Mouse (Mus musculus) midbrain, embryonic 14.5 days (tissue): Measurements from ENCODE around the gene Immp2l. TPM values are rescaled to one million over a fixed set of nuclear protein-coding genes. Genes with fewer than 3 reads are reported as not detected.

Experiments
- ATAC-seq: fragments of 200-750 bp; cut with Nextera tagmentation; 2 replicates; pipeline ENCODE4 v1.8.0; 2017; ENCODE audit warnings: moderate number of reproducible peaks, moderate library complexity; ENCODE audit not compliant: low FRiP score, low TSS enrichment
- DNase-seq: peaks from one replicate; pipeline ENCODE4 v3.0.0-alpha.2; 2015
- H3K27ac ChIP-seq: fragments of 300-500 bp; sonication (generic); replicated peaks from 2 replicates; pipeline ENCODE4 v1.5.1; 2014; ENCODE audit warnings: mild to moderate bottlenecking, low read depth, low read length, moderate library complexity
- H3K27me3 ChIP-seq: fragments of 300-500 bp; sonication (generic); 2 replicates; pipeline ENCODE4 v1.6.1; 2014; ENCODE audit warnings: low read length, control low read depth, mixed read lengths; ENCODE audit not compliant: control insufficient read depth, insufficient read depth
- H3K36me3 ChIP-seq: fragments of 300-500 bp; sonication (generic); 2 replicates; pipeline ENCODE4 v1.6.1; 2014; ENCODE audit warnings: low read length, control low read depth; ENCODE audit not compliant: control insufficient read depth, insufficient read depth
- H3K4me1 ChIP-seq: fragments of 300-500 bp; sonication (generic); 2 replicates; pipeline ENCODE4 v1.6.1; 2014; ENCODE audit warnings: mild to moderate bottlenecking, antibody characterized with exemption, low read length, control low read depth; ENCODE audit not compliant: control insufficient read depth, insufficient read depth
- H3K4me2 ChIP-seq: fragments of 300-500 bp; sonication (generic); 2 replicates; pipeline ENCODE4 v1.6.1; 2014; ENCODE audit warnings: mild to moderate bottlenecking, low read length, moderate library complexity
- H3K4me3 ChIP-seq: fragments of 300-500 bp; sonication (generic); replicated peaks from 2 replicates; pipeline ENCODE4 v1.5.1; 2014; ENCODE audit warnings: low read depth, low read length
- H3K9ac ChIP-seq: fragments of 300-500 bp; sonication (generic); replicated peaks from 2 replicates; pipeline ENCODE4 v1.6.1; 2014; ENCODE audit warnings: mild to moderate bottlenecking, low read length, moderate library complexity
- H3K9me3 ChIP-seq: fragments of 300-500 bp; sonication (generic); 2 replicates; pipeline ENCODE4 v1.6.1; 2016; ENCODE audit warnings: low read length, control low read depth, mixed read lengths; ENCODE audit not compliant: control insufficient read depth
- WGBS: fragments of 180-500 bp; shearing (Covaris S2); extraction: QIAGEN DNeasy Blood & Tissue Kit; methylation state at CpG from one replicate; pipeline ENCODE4 v1.1.7; 2014; 5-methylcytosine and 5-hydroxymethylcytosine counted together
- polyA plus RNA-seq: library from polyadenylated mRNA; unstranded; fragments of >200 nt; fragmentation: Nextera tagmentation; extraction: Ambion mirVana; gene quantifications from 2 replicates; pipeline ENCODE4 v1.2.1, GENCODE M21; 2014

Gene Immp2l
- polyA plus RNA-seq, 1 experiment from 2014 or later, result 5.5 TPM

DNA sequence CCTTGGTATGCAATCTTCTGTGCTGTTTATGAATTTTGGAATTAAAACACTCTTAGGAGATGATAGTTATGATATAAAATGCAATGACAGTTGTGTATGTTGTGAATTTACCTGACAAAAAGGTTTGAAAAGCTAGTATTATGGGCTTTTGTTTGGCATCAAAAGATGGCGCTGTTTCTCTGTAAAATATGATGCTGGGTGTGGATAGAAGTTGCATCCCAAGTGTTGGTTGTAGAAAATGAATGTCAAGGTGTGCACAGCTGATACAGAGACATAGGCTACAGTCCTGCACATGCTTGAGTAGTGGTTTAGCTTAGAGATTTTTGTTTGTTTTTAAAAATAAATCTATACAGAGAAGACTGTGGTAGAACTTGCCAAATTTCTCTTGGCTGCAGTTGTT lies 87.6 kb downstream of the Immp2l start:
- H3K27ac ChIP-seq, result no peak overlapping the region
- no peak for ATAC-seq
- no peak overlapping the region for H3K9ac ChIP-seq
- no peaks in the 10 kb centered on the region for H3K27me3 ChIP-seq
- no peaks in the 10 kb centered on the region for H3K36me3 ChIP-seq
- no peak overlapping the region for H3K4me3 ChIP-seq
- no peak overlapping the region for H3K4me2 ChIP-seq
- WGBS, result 40% methylated on average over 1 of the region's 1 CpGs
- no peaks in the 10 kb centered on the region for H3K9me3 ChIP-seq
- no peaks in the 10 kb centered on the region for H3K4me1 ChIP-seq
- peak; percentile 83 for DNase-seq

DNA sequence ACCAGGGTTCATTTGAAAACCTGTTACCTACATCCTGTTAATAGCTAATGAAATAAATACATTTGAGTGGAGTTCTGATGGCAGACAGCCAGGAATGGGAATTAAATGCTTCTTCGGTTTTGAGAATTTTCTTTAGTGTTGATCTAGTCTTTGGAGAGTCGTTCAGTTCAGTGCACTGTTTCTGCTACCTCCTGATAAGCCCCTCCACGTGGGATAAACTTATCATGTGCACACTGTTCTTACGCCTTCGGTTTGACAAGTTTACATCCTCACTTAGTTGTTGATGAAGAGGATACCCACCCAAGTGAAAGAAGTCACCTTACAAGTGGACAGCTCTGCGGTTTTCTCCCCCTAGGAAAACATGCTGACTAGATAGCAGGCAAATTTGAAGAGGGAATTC lies 88.2 kb downstream of the Immp2l start:
- Histone ChIP-seq H3K9me3 (no peaks in the 10 kb centered on the region), H3K4me1 (no peaks in the 10 kb centered on the region), H3K36me3 (no peaks in the 10 kb centered on the region), H3K27ac (no peak overlapping the region), H3K9ac (no peak overlapping the region), H3K4me2 (no peak overlapping the region), H3K4me3 (no peak overlapping the region), H3K27me3 (no peaks in the 10 kb centered on the region)
- ATAC-seq (no peak), DNase-seq (peak; percentile 43)
- WGBS, result 66% methylated on average over 6 of the region's 6 CpGs

DNA sequence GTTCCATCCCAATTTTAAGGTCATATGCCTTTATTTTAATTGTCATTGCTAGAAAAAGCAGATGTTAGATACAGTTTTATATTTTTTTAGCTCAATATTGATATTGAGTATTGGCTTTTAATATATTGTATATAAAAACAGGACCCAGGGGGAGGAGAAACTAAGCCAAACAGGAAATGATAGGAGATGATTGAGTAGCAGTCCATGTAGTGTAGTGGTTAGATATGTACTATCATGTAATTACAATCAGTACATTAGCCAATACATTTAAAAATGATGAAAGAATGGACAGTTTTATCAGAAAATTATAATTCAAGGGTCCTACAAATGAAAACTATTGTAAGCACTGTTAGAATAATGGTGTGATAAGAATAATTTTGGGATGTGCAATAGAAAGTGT lies 94.5 kb downstream of the Immp2l start:
- Histone ChIP-seq H3K27ac (no peak overlapping the region), H3K4me1 (no peaks in the 10 kb centered on the region), H3K9ac (no peak overlapping the region), H3K27me3 (no peaks in the 10 kb centered on the region), H3K36me3 (no peaks in the 10 kb centered on the region), H3K4me3 (no peak overlapping the region), H3K4me2 (no peak overlapping the region), H3K9me3 (no peaks in the 10 kb centered on the region)
- DNase-seq (no peak), ATAC-seq (no peak)

DNA sequence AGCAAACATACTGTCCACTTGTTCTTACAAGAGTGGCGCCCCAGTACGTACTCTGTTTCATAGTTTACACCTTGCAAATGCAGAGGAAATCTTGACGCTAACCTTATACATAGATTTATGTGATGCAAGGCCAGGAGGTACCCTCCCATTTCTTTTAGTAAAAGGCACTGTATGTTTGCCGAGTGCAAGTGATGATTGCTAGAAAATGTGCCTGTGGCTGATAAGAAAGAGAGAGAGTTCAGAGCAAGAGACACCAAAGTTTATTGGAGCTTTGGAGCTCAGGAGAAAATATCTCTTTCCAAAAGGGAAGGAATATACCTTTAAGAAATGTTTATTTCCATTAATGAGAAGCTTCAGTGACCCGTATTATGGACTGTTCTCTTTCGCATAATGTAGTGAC lies 95.8 kb downstream of the Immp2l start:
- Histone ChIP-seq H3K27me3 (no peaks in the 10 kb centered on the region), H3K9ac (no peak overlapping the region), H3K4me3 (no peak overlapping the region), H3K4me2 (no peak overlapping the region), H3K4me1 (no peaks in the 10 kb centered on the region), H3K27ac (no peak overlapping the region), H3K9me3 (no peaks in the 10 kb centered on the region), H3K36me3 (no peaks in the 10 kb centered on the region)
- no peak for DNase-seq
- no peak for ATAC-seq
- 76% methylated on average over 6 of the region's 6 CpGs for WGBS

DNA sequence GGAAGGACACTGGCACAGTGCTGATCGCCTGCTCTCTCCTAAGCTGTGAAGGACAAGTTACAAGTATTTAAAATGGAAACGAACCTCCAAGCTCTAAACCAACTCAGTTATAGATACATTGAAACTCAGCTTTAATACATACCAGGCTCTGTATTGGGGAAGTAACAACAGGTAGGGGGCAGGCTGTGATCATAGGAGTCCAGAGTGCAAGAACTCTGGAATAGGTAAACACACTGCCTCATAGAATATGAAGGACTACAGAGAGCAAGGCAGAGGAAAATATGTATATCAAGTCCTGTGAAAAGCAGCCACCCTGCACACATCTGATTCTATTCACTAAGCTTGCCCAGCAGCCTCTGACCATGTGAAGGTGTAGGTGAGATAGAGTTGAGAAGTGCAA lies 99.3 kb downstream of the Immp2l start:
- Histone ChIP-seq H3K4me3 (no peak overlapping the region), H3K27ac (no peak overlapping the region), H3K9ac (no peak overlapping the region), H3K9me3 (no peaks in the 10 kb centered on the region), H3K4me2 (no peak overlapping the region), H3K27me3 (no peaks in the 10 kb centered on the region), H3K4me1 (no peaks in the 10 kb centered on the region), H3K36me3 (no peaks in the 10 kb centered on the region)
- 86% methylated on average over 2 of the region's 2 CpGs for WGBS
- ATAC-seq (no peak), DNase-seq (peak; percentile 18)

DNA sequence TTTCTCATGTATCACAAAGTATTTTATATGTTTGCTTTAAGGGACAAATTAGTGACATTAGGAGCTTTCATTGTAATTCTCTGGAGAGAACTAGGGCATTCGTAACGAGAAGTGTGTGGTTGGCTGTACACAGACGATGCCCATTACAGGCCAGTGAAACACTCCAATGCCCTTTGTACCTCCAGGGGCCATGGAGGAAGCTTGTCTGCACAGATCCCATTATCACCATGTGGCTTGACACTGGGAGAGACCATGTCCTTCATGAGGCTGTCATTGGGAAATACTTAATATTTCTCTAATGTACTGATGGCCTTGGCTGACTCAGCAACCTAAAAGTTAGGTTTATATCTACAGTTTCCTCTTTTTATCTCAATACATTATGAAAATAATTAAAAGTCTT lies 111.0 kb downstream of the Immp2l start:
- Histone ChIP-seq H3K27ac (no peak overlapping the region), H3K4me1 (no peaks in the 10 kb centered on the region), H3K9ac (no peak overlapping the region), H3K4me3 (no peak overlapping the region), H3K27me3 (no peaks in the 10 kb centered on the region), H3K4me2 (no peak overlapping the region), H3K36me3 (no peaks in the 10 kb centered on the region), H3K9me3 (no peaks in the 10 kb centered on the region)
- no peak for ATAC-seq
- DNase-seq, result no peak
- WGBS, result 78% methylated on average over 3 of the region's 3 CpGs

DNA sequence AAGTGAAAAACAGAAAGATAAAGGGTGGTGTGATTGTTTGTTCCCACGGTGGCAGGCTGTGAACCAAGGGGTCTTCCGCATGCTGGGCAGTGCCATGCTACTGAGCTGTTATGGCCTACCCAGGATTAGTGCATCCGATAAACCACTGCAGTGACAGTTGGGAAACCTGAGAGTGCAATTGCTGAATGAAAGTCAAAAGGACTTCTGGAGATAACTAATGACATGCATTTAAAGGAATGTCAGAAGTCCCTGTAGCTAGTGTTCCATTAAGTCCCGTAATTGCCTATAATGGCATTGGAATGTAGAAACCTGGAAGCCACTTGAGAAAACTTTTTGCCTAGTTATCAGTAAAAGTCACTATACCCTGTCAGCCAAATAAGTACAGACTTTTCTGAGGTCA lies 135.7 kb downstream of the Immp2l start:
- ATAC-seq (no peak), DNase-seq (no peak)
- no peak overlapping the region for H3K27ac ChIP-seq
- no peak overlapping the region for H3K4me2 ChIP-seq
- no peaks in the 10 kb centered on the region for H3K9me3 ChIP-seq
- no peak overlapping the region for H3K9ac ChIP-seq
- H3K36me3 ChIP-seq, result no peaks in the 10 kb centered on the region
- H3K4me1 ChIP-seq, result no peaks in the 10 kb centered on the region
- no peak overlapping the region for H3K4me3 ChIP-seq
- WGBS, result 88% methylated on average over 4 of the region's 4 CpGs
- H3K27me3 ChIP-seq, result no peaks in the 10 kb centered on the region

DNA sequence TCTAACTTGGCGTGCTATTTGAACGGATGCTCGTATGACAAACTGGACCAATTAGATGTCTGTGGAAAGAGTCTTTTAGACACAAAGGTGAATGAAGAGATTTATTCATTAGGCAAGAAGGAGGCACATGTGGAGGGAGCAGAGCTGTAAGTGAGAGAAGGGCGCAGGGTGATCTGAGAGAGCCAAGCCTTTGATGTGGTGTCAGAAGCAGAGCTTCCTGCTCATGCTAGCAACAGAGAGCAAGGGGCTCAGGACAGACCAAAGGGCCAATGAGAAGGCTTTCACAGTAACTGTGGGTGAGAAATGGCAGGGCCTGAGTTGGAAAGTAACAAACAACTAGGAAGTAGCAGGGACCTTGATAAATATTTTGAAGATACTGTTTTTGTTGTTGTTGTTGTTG lies 143.9 kb downstream of the Immp2l start:
- Histone ChIP-seq H3K27me3 (no peaks in the 10 kb centered on the region), H3K27ac (no peak overlapping the region), H3K9me3 (no peaks in the 10 kb centered on the region), H3K9ac (no peak overlapping the region), H3K4me2 (no peak overlapping the region), H3K36me3 (no peaks in the 10 kb centered on the region), H3K4me3 (no peak overlapping the region), H3K4me1 (no peaks in the 10 kb centered on the region)
- ATAC-seq (no peak), DNase-seq (no peak)
- WGBS, result 87% methylated on average over 4 of the region's 4 CpGs

DNA sequence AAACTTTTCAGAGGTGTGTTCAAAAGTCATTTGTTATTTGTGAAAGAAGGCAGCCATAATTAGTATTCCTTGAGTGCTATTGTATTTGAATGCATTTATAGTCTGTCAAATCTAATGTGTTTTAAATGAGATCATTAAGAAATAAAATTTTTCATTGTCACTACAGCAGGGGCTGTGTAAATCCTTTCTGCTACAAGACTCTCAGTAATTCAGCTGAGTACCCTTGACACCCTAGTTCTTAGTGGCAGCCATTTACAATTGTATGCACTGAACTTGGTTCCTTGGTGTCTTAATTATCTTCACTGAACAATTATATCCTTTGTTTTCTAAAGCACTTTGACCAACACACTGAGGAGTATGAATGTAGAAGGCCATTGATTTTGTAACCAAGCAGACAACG lies 146.2 kb downstream of the Immp2l start:
- no peak for ATAC-seq
- Histone ChIP-seq H3K9ac (no peak overlapping the region), H3K4me2 (no peak overlapping the region), H3K27me3 (no peaks in the 10 kb centered on the region), H3K4me3 (no peak overlapping the region), H3K4me1 (no peaks in the 10 kb centered on the region), H3K9me3 (no peaks in the 10 kb centered on the region), H3K27ac (no peak overlapping the region), H3K36me3 (no peaks in the 10 kb centered on the region)
- DNase-seq, result no peak
- WGBS, result 48% methylated on average over 1 of the region's 1 CpGs
